Mouse (Mus musculus): ENCODE data around the gene Slc25a39. TPM values are rescaled to one million over a fixed set of nuclear protein-coding genes. Genes with fewer than 3 reads are reported as not detected.
"Not testable (repeated sequence)": the region's sequence is repeated elsewhere in the genome, so short reads cannot be mapped to it uniquely, and the experiment has no call there.

Slc25a39 gene
- polyA plus RNA-seq, 1 experiment from 2014 or later = 260 TPM

GRCm38 (mm10) chr11:102410345-102410744 lies 2.6 kb upstream of the Slc25a39 start:
- not testable (repeated sequence) for H3K36me3 ChIP-seq; H3K4me2 ChIP-seq; H3K27ac ChIP-seq (ENCODE audit: poor library complexity, severe bottlenecking); H3K4me3 ChIP-seq; ATAC-seq (ENCODE audit: insufficient number of reproducible peaks, low FRiP score); H3K9me3 ChIP-seq (replicated peaks); H3K27me3 ChIP-seq (replicated peaks); H3K9ac ChIP-seq
- H3K4me1 ChIP-seq (replicated peaks) = peaks cover 28% of the 10 kb centered on the region
- 91% methylated on average over 3 of the region's 3 CpGs for WGBS

GRCm38 (mm10) chr11:102409795-102410330 lies 2.1 kb upstream of the Slc25a39 start:
- H3K9ac ChIP-seq = 0 out of 2 replicates have a peak overlapping the region, but pooled peaks have one; percentile 42
- no peak overlapping the region for H3K4me2 ChIP-seq
- H3K4me3 ChIP-seq = no peak overlapping the region
- no peak for ATAC-seq (ENCODE audit: insufficient number of reproducible peaks, low FRiP score)
- no peaks in the 10 kb centered on the region for H3K27me3 ChIP-seq (replicated peaks)
- H3K27ac ChIP-seq (ENCODE audit: poor library complexity, severe bottlenecking) = 0 out of 2 replicates have a peak overlapping the region, but pooled peaks have one; percentile 98
- WGBS = 76% methylated on average over 3 of the region's 3 CpGs
- H3K9me3 ChIP-seq (replicated peaks) = no peaks in the 10 kb centered on the region
- peaks cover 8% of the 10 kb centered on the region for H3K36me3 ChIP-seq
- peaks cover 32% of the 10 kb centered on the region for H3K4me1 ChIP-seq (replicated peaks)

- H3K4me3 ChIP-seq = peak overlapping the region; percentile 81
- H3K27me3 ChIP-seq (replicated peaks) = no peaks in the 10 kb centered on the region
- H3K9ac ChIP-seq = peak overlapping the region; percentile 62
- peaks cover 34% of the 10 kb centered on the region for H3K4me1 ChIP-seq (replicated peaks)
- H3K4me2 ChIP-seq = peak overlapping the region; percentile 84
- ATAC-seq (ENCODE audit: insufficient number of reproducible peaks, low FRiP score) = no peak
- peaks cover 15% of the 10 kb centered on the region for H3K36me3 ChIP-seq
- WGBS = 31% methylated on average over 15 of the region's 15 CpGs
- H3K27ac ChIP-seq (ENCODE audit: poor library complexity, severe bottlenecking) = peak overlapping the region; percentile 98
- H3K9me3 ChIP-seq (replicated peaks) = no peaks in the 10 kb centered on the region
Measured at GRCm38 (mm10) chr11:102408888-102409794, 1.4 kb upstream of the Slc25a39 start.

- peak overlapping the region; percentile 98 for H3K27ac ChIP-seq (ENCODE audit: poor library complexity, severe bottlenecking)
- H3K4me2 ChIP-seq = peak overlapping the region; percentile 84
- WGBS = under 1% methylated on average over 32 of the region's 32 CpGs
- peak; percentile 90 for ATAC-seq (ENCODE audit: insufficient number of reproducible peaks, low FRiP score)
- peaks cover 23% of the 10 kb centered on the region for H3K36me3 ChIP-seq
- H3K4me3 ChIP-seq = peak overlapping the region; percentile 81
- H3K9me3 ChIP-seq (replicated peaks) = no peaks in the 10 kb centered on the region
- peaks cover 34% of the 10 kb centered on the region for H3K4me1 ChIP-seq (replicated peaks)
- peaks cover 2% of the 10 kb centered on the region; the same call in 1 of the 2 replicates for H3K27me3 ChIP-seq (replicated peaks)
- peak overlapping the region; percentile 94 for H3K9ac ChIP-seq
Measured at GRCm38 (mm10) chr11:102408344-102408876, 664 bp upstream of the Slc25a39 start.

- Histone ChIP-seq H3K9ac (peak overlapping the region; percentile 94), H3K4me2 (peak overlapping the region; percentile 84), H3K27ac (ENCODE audit: poor library complexity, severe bottlenecking) (peak overlapping the region; percentile 98), H3K4me1 (replicated peaks) (peaks cover 34% of the 10 kb centered on the region), H3K9me3 (replicated peaks) (no peaks in the 10 kb centered on the region), H3K36me3 (peaks cover 35% of the 10 kb centered on the region), H3K27me3 (replicated peaks) (peaks cover 9% of the 10 kb centered on the region), H3K4me3 (peak overlapping the region; percentile 81)
- peak; percentile 85 for ATAC-seq (ENCODE audit: insufficient number of reproducible peaks, low FRiP score)
- WGBS = under 1% methylated on average over 85 of the region's 85 CpGs
Measured at GRCm38 (mm10) chr11:102406900-102407833, 579 bp downstream of the Slc25a39 start.

GRCm38 (mm10) chr11:102406401-102406800 lies 1.3 kb downstream of the Slc25a39 start:
- ATAC-seq (ENCODE audit: insufficient number of reproducible peaks, low FRiP score) = no peak
- Histone ChIP-seq H3K27me3 (replicated peaks) (peaks cover 17% of the 10 kb centered on the region), H3K4me1 (replicated peaks) (peaks cover 31% of the 10 kb centered on the region), H3K9me3 (replicated peaks) (no peaks in the 10 kb centered on the region), H3K9ac (peak overlapping the region; percentile 94), H3K27ac (ENCODE audit: poor library complexity, severe bottlenecking) (peak overlapping the region; percentile 98), H3K4me3 (peak overlapping the region; percentile 81), H3K36me3 (peaks cover 39% of the 10 kb centered on the region), H3K4me2 (peak overlapping the region; percentile 84)
- WGBS = 5% methylated on average over 3 of the region's 3 CpGs

- WGBS = 79% methylated on average over 11 of the region's 11 CpGs
- Histone ChIP-seq H3K9ac (peak overlapping the region; percentile 94), H3K4me1 (replicated peaks) (peaks cover 26% of the 10 kb centered on the region), H3K27me3 (replicated peaks) (peaks cover 24% of the 10 kb centered on the region), H3K36me3 (peaks cover 39% of the 10 kb centered on the region), H3K27ac (ENCODE audit: poor library complexity, severe bottlenecking) (no peak overlapping the region), H3K4me2 (peak overlapping the region; percentile 84), H3K9me3 (replicated peaks) (no peaks in the 10 kb centered on the region), H3K4me3 (peak overlapping the region; percentile 81)
- ATAC-seq (ENCODE audit: insufficient number of reproducible peaks, low FRiP score) = no peak
Measured at GRCm38 (mm10) chr11:102405544-102406285, 2.0 kb downstream of the Slc25a39 start.

- Histone ChIP-seq H3K4me2 (no peak overlapping the region), H3K4me1 (replicated peaks) (peaks cover 31% of the 10 kb centered on the region), H3K9me3 (replicated peaks) (no peaks in the 10 kb centered on the region), H3K36me3 (peaks cover 39% of the 10 kb centered on the region), H3K27ac (ENCODE audit: poor library complexity, severe bottlenecking) (no peak overlapping the region), H3K4me3 (no peak overlapping the region), H3K9ac (no peak overlapping the region), H3K27me3 (replicated peaks) (peaks cover 37% of the 10 kb centered on the region)
- ATAC-seq (ENCODE audit: insufficient number of reproducible peaks, low FRiP score) = no peak
- WGBS = 85% methylated on average over 18 of the region's 18 CpGs
Measured at GRCm38 (mm10) chr11:102404161-102405010, 3.4 kb downstream of the Slc25a39 start.

- ATAC-seq (ENCODE audit: insufficient number of reproducible peaks, low FRiP score) = no peak
- Histone ChIP-seq H3K4me1 (replicated peaks) (peaks cover 30% of the 10 kb centered on the region), H3K27ac (ENCODE audit: poor library complexity, severe bottlenecking) (no peak overlapping the region), H3K36me3 (peaks cover 39% of the 10 kb centered on the region), H3K27me3 (replicated peaks) (peaks cover 44% of the 10 kb centered on the region), H3K9me3 (replicated peaks) (no peaks in the 10 kb centered on the region), H3K9ac (no peak overlapping the region), H3K4me2 (no peak overlapping the region), H3K4me3 (no peak overlapping the region)
- 94% methylated on average over 11 of the region's 11 CpGs for WGBS
Measured at GRCm38 (mm10) chr11:102403657-102404056, 4.1 kb downstream of the Slc25a39 start.

All from heart, embryonic 12.5 days (tissue).